Mouse (Mus musculus): Measurements from ENCODE around the gene Atxn7l2.
A peak's percentile ranks its signal among the peaks of the same experiment; 100 is the strongest.

Atxn7l2 gene

DNA sequence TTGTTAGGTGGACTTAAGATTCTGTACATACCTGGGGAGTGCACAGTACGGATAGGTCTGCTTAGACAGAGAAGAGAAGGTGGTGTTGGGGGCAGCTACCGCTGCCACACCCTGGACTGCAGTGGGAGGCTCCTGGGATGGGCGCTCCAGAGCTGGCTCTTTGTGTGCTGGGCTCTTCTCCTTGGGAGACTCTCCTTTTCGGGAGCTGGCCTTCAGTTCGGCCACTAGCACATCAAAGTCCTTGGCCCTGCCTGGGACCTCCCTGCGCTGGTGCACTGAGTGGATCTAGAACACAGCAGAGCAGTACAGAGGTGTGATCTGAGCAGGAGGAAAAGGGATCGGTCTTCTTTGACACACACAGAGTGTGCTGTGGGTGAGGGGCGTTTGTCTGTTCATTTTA lies 5.1 kb downstream of the Atxn7l2 start:
- DNase-seq (ENCODE audit: low read depth, low spot score), result no peak

DNA sequence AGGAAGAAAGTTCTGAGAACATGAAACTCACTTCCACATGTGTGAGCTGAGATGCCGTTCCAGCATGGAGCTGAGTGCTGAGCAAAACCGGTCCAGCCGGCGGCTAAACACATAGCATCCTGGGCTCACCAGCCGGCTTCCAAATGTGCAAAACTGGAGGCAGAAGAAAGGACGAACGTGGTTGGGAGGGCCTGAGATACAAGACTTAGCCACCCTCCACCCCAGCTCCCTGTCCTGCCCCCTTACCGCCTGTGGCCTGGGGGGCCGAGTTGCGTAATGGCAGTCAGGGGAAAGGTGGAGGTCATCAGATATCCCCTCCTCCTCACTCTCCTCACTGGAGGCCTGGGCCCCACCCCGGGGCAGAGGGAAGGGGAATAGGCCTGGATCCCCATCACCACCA lies 6.3 kb downstream of the Atxn7l2 start:
- no peak for DNase-seq (ENCODE audit: low read depth, low spot score)

DNA sequence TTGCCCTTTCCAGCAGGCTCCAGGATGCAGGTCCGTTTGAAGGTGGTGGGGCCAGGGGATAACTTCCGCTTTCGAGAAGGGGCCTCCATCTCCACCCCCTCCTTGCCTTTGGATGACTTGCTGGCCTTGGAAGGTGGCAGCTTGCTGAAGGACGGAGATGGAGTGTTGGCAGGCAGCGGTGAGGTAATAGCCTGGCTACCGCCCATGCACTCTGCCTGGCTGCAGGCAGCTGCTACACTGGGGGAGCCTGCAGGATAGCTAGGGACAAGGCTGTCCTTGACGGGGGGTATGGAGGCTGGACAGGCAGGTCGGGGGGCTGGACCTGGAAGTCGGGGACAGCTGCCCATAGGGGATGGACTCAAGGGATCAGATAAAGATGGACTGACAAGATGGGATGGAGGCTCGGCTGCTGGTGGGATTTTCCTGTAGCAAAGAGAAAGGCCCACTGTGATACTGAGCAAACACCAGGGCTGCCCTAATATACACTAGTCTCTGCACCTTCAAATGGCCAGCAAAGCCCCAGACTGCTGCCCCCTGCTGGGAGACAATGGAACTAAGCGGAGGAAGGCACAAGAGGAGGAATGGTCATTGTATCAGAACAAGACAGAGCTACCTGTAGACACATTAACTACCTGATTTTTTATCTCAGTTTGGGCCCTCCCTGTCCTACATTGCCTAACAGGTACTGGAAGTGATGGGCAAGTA lies 7.0 kb downstream of the Atxn7l2 start:
- DNase-seq (ENCODE audit: low read depth, low spot score), result peak; percentile 71

DNA sequence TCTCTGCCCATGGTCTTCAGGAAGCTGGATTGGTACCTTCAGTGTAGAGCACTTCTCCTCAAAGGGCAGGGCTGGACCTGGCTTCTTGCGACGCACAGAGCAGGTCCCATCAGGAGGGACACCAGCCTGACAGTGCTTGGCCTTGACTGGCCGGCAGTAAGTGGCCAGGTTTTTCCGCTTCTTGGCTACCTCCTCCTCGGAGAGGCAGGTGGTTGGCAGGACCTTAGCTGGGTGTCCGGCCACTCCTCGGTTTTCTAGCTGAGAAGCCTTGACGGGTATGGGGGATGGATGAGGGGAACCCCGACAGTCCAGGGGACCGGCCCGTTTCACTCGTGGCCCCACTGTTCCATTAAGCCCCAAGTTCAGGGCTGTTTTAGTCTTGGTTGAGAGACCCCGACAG lies 7.5 kb downstream of the Atxn7l2 start:
- no peak for DNase-seq (ENCODE audit: low read depth, low spot score)

DNA sequence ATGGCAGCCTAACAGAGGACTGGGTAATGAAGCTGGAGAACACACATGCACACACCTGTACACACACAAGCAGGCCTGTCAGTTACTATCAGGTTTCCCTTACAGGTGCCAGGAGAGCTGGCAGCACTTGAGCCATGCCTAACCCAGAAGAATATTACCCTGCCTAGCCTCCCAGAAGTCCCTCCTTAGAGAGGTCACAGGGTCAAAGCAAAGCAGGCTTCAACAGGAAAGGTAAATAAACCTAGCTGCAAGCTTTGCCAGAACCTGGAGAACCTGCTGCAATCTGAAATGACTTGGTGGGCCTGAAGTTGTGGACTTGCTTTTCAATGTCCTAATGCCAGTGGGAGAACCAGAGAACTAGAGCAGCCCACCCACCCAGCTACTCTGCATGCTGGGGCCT lies 8.2 kb downstream of the Atxn7l2 start:
- DNase-seq (ENCODE audit: low read depth, low spot score), result no peak

DNA sequence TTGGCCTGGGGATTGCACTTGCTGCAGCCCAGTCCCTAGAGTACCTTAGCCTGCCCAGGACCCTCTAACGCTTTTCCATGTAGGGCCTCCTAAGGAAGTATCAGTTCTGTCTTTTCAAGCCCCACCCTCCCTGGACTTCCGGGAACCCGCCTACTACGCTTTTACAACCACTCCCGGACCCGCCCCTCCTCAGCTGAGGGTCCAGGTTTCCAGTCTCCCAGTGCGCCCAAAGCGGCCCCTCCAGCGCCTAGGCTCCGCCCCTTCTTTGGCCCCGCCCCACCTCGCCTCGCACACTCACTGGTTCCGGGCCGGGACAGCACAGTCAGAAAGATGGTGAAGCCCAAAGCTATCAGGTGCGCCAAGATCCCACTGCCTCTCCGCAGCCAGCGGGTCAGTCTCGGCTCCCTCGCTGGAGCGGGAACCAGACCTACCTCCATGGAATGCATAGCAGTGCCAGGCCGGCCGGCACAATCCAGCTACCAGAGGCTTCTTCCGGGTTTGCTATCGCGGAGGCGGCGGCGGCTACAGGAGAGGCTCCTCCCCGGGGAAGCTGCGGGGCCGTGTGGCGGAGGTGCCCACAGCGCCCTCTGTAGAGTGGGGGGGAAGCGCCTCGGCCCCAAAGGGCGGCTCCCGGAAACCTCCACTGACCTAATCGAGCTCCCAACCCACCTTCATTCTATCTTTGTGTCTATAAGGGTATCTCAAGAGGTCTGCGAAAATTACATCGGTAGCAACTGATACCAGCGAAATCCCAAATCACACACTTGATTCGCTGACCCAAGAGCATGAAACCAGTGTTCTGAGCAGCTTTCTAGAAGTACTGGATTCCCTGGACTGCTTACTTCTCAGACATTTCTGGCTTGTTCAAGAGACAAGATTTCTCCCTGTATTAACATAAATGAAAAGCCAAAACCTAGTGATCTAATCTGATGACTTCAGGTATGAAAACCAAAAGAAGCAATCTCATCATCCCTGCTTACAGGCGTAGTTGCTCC lies 10.1 kb downstream of the Atxn7l2 start, which contains the start of gene Cyb561d1:
Gene Cyb561d1 (minus strand): TSS at position 884 of the 995 bp plus-strand sequence.
- DNase-seq (ENCODE audit: low read depth, low spot score), result peak; percentile 91

DNA sequence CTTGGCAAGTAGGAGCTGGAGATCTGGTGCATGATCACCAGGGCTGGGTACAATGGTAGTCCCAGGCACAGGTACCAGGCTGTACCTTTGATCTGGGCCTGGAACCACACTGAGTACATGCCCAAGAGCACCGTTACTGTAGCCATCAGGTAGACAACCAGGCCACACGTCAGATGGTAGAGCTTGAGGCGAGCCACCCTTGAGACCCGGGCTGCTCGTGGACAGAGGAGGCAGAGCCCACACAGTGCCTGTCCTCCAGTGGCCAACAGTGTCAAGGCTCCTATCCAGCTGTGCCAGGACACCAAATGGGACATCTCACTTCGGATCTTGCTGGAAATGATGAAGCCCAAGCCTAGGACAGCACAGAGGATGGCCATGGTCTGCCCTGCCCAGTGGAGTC lies 11.5 kb downstream of the Atxn7l2 start:
- no peak for DNase-seq (ENCODE audit: low read depth, low spot score)

DNA sequence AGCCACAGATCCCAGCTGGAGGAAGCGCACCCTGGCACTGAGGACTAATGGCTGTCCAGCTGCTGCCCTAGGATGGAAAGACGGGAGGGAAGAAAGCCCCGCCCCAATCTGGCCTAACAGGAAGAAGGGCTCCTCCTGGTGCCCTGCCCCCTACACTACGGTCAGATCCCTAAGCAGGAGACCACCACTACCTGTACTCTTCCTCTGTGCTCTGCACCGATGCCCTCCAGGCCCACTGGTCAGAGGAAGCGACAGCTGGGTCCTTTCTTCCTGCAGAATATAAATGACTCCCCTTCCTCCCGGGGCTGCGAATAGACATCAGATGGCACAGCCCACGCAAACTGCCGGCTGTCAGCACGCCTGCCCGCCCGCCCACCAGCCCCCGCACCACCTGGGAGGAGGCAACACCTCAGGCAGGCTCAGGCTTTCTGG lies 13.7 kb downstream of the Atxn7l2 start:
- DNase-seq (ENCODE audit: low read depth, low spot score), result no peak

DNA sequence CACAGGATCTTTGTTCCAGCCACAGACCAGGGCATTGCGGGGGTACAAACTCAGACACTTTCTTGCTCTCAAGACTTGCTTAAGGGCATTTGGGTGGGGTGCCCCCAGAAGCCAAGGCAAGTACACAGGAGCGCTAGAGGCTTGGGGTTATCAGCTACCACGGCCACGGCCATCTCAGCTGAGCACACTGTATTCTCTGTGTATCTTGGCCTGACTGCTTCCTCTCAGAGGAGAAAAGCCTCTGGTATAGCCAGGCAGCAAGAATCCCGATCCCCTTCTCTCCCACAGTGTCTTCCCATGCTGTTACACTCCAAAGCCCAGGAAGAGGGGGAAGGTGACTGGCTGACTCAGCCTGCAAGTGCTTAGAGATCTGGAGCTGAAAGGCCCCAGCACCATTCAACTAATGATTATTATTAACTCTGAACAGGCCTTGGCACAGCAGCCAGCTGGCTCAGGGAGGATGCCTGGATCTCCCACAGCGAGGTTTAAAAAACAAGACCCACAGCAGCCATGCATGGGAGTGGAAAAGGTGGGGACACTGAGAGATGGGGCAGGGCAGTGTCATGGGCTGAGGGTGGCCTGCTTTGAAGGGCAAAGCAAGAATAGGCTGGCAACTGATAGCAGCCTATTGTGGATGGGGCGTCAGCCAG lies 14.7 kb downstream of the Atxn7l2 start:
- no peak for DNase-seq (ENCODE audit: low read depth, low spot score)

DNA sequence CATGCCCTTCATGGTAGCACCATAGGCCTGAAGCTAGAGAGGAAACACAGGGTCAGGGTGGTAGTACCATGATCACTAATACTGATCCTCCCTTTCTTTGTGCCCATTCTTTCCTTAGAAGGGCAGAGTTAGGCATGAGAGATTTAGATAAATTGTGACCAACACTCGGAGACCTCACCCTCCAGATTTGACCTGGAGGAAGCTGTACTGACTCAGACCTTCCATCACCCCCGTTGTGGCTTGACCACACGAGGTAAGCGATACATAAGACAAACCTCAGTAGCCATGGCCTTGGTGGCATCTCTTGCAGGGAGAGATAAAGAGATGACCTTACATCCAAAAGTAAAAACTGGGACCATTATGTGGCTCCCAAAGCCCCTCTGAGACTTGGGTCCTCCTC lies 15.4 kb downstream of the Atxn7l2 start:
- no peak for DNase-seq (ENCODE audit: low read depth, low spot score)

DNA sequence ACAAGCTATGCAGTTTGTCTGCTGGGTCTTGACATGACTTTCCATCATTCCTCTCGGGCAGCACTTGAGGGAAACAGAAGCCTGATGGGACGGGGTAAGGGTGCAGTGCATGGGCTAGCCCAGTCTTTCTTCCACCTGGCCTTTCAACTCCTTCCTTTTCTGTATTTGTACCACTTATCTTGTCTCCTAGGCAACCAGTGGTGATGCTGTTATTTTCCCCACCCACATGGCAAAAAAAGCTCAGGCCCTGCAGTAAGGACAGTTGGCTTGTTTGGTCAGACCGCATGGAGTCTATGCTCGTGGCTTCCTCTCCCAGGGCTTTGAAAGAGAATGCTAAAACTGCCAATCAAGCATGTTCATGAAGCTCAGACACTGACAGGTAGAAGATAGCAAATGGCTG lies 17.0 kb downstream of the Atxn7l2 start:
- DNase-seq (ENCODE audit: low read depth, low spot score), result no peak

DNA sequence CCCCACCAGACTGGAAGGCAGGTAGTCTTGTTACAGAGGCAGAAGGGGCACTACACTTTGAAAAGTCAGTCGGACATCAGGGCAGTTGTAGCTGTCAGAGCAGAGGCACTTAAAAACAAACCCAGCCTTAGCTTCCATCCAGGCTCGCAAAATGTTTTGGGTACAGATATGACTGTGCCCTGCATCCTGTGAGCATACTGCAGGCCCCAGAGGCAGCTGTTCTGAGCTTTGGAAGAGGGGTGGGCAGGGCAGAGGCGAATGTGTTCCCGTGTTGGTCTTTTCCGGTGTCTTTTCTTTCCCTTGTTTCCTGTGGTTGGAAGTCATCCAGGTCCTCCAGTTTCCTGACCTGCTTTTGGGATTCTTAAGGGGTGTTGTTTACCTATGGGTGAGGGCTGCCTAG lies 20.8 kb downstream of the Atxn7l2 start:
- no peak for DNase-seq (ENCODE audit: low read depth, low spot score)

DNA sequence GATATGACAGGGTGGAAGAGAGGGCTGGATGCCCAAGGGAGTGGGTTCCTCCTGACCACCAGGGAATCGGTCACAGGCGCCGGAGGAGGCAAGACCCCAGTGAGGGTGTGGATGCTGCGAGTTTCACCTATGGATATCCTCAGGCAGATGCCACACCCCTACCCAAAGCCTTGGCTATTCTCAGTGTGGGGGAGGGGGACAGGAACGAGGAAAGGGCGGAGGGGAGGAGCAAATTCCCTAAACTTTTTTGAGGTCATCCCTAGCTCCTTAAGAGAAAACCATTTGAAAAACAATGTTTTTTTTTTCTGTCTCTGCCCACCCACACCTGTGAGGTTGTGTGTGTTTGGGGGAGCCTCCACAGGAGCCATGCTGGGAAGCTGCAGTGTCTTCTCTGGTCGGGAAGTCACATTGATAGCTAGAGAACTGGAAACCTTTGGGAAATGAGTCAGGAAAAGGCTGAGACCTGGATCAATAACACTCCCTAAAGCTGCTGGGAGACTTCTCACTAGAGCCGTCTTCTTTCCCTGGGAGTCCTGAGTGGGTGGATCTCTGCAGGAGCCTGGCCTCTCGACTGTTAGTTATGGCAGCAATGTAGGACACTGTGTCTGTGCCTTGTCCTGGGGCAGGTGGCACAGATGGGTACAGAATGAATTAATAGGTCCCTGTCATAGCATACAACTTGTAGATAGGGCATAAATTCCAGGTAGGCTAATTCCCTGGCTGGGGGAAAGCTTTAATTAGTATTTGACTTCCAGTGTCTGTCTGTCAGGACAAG lies 21.8 kb downstream of the Atxn7l2 start:
- DNase-seq (ENCODE audit: low read depth, low spot score), result no peak

DNA sequence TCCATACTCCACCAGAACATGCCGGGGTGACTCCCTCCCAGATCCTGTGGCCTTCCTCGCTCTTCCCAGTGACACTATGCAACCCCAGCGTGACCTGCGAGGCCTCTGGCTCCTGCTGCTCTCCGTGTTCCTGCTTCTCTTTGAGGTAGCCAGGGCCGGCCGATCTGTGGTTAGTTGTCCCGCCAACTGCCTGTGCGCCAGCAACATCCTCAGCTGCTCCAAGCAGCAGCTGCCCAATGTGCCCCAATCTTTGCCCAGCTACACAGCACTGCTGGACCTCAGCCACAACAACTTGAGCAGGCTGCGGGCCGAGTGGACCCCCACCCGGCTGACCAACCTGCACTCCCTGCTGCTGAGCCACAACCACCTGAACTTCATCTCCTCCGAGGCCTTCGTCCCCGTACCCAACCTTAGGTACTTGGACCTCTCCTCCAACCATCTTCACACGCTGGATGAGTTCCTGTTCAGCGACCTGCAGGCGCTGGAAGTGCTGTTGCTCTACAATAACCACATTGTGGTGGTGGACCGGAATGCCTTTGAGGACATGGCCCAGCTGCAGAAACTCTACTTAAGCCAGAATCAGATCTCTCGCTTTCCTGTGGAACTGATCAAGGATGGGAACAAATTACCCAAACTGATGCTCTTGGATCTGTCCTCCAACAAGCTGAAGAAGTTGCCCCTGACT lies 23.5 kb downstream of the Atxn7l2 start:
- no peak for DNase-seq (ENCODE audit: low read depth, low spot score)

DNA sequence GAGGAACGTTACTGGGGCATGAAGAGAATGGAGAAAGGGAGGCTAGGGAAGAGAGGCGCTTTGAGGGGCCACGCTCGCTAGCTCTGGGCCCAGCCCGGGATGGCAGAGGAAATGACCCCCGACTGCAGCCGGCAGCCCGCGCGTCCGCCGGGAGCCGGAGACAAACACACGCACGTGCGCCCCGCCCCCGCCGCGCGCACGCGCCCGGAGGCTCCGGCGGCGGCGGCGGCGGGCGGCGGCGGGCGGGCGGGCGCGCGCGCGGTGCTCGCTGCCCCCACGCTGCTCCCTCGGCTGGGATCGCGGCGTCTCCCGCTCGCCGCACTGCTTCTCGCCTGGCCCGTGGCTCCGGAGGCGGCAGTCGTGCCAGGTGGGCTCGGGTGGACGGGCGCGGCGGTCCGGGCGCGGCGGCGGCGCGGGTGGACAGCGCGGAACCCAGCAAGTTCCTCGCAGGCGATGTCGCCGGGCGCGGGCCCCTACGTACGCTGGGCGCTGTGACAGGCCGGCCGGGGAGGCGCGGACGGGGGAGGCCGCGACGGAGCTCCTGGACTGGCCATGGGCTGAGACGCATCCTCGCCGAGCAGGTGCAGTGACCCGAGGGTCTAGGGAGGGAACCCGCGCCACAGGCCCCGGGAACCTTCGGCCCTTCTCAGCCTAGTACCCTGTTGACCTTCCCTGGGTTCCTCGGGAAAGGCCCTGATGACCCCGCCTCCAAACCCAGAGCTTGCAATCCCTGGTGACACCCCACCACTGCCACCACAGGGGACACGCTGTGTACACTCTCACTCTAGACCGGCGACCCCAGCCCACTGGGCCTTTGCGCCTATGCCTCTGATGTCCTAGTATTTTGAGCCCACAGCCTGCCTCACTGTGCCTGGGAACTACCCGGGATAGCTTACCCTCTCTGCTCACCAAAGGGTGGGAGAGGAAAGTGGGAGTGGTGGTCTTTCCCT lies 24.4 kb downstream of the Atxn7l2 start, which contains the start of gene Amigo1:
Gene Amigo1 (plus strand): TSS at position 238 of the 950 bp plus-strand sequence.
- DNase-seq (ENCODE audit: low read depth, low spot score), result peak; percentile 67

DNA sequence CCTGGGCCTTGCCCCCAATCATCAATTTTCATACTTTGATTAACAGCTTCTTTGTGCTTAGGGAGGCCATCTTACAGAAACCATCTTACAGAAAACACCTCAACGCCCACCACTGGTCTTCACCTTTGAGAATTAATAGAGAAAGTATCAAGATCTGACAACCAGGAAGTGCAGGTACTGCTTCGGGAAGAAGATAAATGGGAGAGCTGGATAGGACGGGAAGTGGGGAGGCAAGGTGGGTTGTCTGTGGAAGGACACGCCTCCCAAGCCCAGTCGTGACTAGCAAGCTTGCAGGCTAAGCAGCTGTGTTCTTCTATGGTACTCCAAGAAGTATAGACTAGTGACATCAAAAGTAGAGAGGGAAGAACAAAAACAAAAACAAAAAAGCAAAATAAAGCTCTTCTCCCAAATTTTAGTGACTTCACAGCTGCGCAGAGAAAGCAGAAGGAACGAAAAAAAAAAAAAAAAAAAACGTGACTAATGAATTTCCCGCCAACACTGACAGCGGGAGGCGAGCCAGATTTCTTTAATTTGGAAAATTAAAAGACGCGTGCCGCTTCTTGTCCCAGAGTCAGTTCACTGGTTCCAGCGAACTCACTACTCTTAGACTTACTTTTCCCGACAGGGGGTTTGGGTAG lies 25.2 kb downstream of the Atxn7l2 start:
- no peak for DNase-seq (ENCODE audit: low read depth, low spot score)

DNA sequence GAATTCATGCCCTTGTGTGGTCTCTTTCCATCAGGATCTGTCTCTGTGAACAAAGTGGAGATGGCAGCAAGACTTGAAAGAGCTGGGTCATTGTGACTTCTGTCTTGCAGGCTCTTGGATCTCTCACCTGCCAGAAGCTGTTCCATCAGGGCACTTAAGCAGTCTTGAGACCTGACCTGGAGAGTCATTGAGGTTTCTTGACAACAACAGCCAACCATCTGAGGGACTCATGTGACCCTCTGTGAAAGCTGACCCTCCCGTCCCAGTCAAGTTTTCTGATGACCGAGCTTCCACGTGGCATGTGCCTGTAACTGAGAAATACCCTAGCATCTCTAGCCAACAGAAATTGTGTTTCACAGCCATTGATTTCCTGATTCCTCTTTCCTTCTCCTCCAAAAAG lies 26.0 kb downstream of the Atxn7l2 start:
- no peak for DNase-seq (ENCODE audit: low read depth, low spot score)

DNA sequence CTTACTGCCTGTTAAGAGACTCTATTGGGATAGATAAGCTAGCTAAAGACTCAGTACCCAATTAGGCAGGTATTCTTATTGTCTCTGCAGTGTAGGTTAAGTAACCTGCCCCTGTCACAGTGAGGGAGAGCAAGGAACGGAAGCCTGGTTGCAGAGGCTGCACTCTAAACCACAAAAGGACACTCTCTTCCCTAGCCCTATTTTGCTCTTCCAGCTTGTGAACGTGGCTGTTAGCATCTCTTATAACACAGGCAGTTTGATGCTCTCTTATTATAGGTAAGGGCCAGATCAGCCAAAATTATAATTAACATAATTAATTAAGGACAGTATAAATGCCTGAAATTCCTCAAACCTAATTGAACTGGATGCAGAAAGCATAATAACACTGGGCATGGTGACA lies 30.2 kb downstream of the Atxn7l2 start:
- no peak for DNase-seq (ENCODE audit: low read depth, low spot score)

All from CD4-positive helper T cell, adult 2 months (primary cell).